Mouse (Mus musculus) heart, embryonic 11.5 days (tissue): ENCODE measurements at regions not wholly inside any gene's neighbourhood (a gene's known extent, or its start where the extent isn't known, plus 50 kb on each side); places are given as distances from the start of the nearest gene placed in this dataset.

Source experiments
- ATAC-seq: fragments of 200-750 bp; cut with Nextera tagmentation; replicated peaks from 2 replicates; pipeline ENCODE4 v1.8.0; 2017; ENCODE audit warnings: moderate library complexity; ENCODE audit not compliant: insufficient number of reproducible peaks, low FRiP score, low TSS enrichment
- H3K27ac ChIP-seq: fragments of 300-500 bp; sonication (generic); 2 replicates; pipeline ENCODE4 v1.5.1; 2014; ENCODE audit warnings: mild to moderate bottlenecking, low read depth, low read length
- H3K27me3 ChIP-seq: fragments of 300-500 bp; sonication (generic); 2 replicates; pipeline ENCODE4 v1.6.1; 2014; ENCODE audit warnings: mild to moderate bottlenecking, low read length, mixed read lengths; ENCODE audit not compliant: control insufficient read depth, insufficient read depth
- H3K36me3 ChIP-seq: fragments of 300-500 bp; sonication (generic); 2 replicates; pipeline ENCODE4 v1.6.1; 2014; ENCODE audit warnings: mild to moderate bottlenecking, low read length, moderate library complexity, mixed read lengths; ENCODE audit not compliant: control insufficient read depth, insufficient read depth
- H3K4me1 ChIP-seq: fragments of 300-500 bp; sonication (generic); 2 replicates; pipeline ENCODE4 v1.6.1; 2014; ENCODE audit warnings: low read length; ENCODE audit not compliant: control insufficient read depth, insufficient read depth
- H3K4me2 ChIP-seq: fragments of 300-500 bp; sonication (generic); 2 replicates; pipeline ENCODE4 v1.6.1; 2014; ENCODE audit warnings: mild to moderate bottlenecking, moderate library complexity
- H3K4me3 ChIP-seq: fragments of 300-500 bp; sonication (generic); 2 replicates; pipeline ENCODE4 v1.5.1; 2014; ENCODE audit warnings: low read depth, low read length
- H3K9ac ChIP-seq: fragments of 300-500 bp; sonication (generic); 2 replicates; pipeline ENCODE4 v1.6.1; 2014; ENCODE audit warnings: mild to moderate bottlenecking, low read depth, low read length, moderate library complexity
- H3K9me3 ChIP-seq: fragments of 300-500 bp; sonication (generic); replicated peaks from 2 replicates; pipeline ENCODE4 v1.6.1; 2016; ENCODE audit warnings: low read length; ENCODE audit not compliant: control insufficient read depth
- WGBS: fragments of 180-500 bp; shearing (Covaris S2); extraction: QIAGEN DNeasy Blood & Tissue Kit; methylation state at CpG from one replicate; pipeline ENCODE4 v1.1.7; 2014; ENCODE audit not compliant: insufficient replicate concordance; 5-methylcytosine and 5-hydroxymethylcytosine counted together

- no peak overlapping the region for H3K9ac ChIP-seq
- no peak overlapping the region for H3K4me3 ChIP-seq
- H3K9me3 ChIP-seq = no peaks in the 10 kb centered on the region
- H3K4me2 ChIP-seq = no peak overlapping the region
- WGBS = 68% methylated on average over 3 of the region's 3 CpGs
- no peaks in the 10 kb centered on the region for H3K4me1 ChIP-seq
- no peaks in the 10 kb centered on the region for H3K36me3 ChIP-seq
- peaks cover 15% of the 10 kb centered on the region for H3K27me3 ChIP-seq
- ATAC-seq = no peak
- H3K27ac ChIP-seq = no peak overlapping the region
Measured at GRCm38 (mm10) chr13:31078751-31079150, 104.7 kb downstream of the Gm5447 start.

GRCm38 (mm10) chr13:31080215-31080614, 106.2 kb downstream of the Gm5447 start:
- Histone ChIP-seq H3K4me3 (no peak overlapping the region), H3K27me3 (peaks cover 20% of the 10 kb centered on the region), H3K4me1 (no peaks in the 10 kb centered on the region), H3K27ac (no peak overlapping the region), H3K9ac (no peak overlapping the region), H3K36me3 (no peaks in the 10 kb centered on the region), H3K9me3 (no peaks in the 10 kb centered on the region), H3K4me2 (no peak overlapping the region)
- no peak for ATAC-seq
- 25% methylated on average over 4 of the region's 4 CpGs for WGBS

GRCm38 (mm10) chr13:31082448-31083140, 108.6 kb downstream of the Gm5447 start:
- Histone ChIP-seq H3K27me3 (peaks cover 20% of the 10 kb centered on the region), H3K27ac (no peak overlapping the region), H3K4me2 (no peak overlapping the region), H3K9ac (no peak overlapping the region), H3K9me3 (no peaks in the 10 kb centered on the region), H3K36me3 (no peaks in the 10 kb centered on the region), H3K4me1 (no peaks in the 10 kb centered on the region), H3K4me3 (no peak overlapping the region)
- ATAC-seq = no peak
- 34% methylated on average over 13 of the region's 13 CpGs for WGBS

- Histone ChIP-seq H3K4me1 (no peaks in the 10 kb centered on the region), H3K27ac (no peak overlapping the region), H3K9me3 (no peaks in the 10 kb centered on the region), H3K36me3 (no peaks in the 10 kb centered on the region), H3K4me3 (no peak overlapping the region), H3K4me2 (no peak overlapping the region), H3K27me3 (no peaks in the 10 kb centered on the region), H3K9ac (no peak overlapping the region)
- WGBS = 58% methylated on average over 2 of the region's 2 CpGs
- no peak for ATAC-seq
Measured at GRCm38 (mm10) chr13:31101051-31101450, 127.0 kb downstream of the Gm5447 start.

- 68% methylated on average over 2 of the region's 2 CpGs for WGBS
- Histone ChIP-seq H3K27ac (no peak overlapping the region), H3K4me2 (no peak overlapping the region), H3K4me1 (no peaks in the 10 kb centered on the region), H3K9me3 (no peaks in the 10 kb centered on the region), H3K4me3 (no peak overlapping the region), H3K36me3 (no peaks in the 10 kb centered on the region), H3K27me3 (no peaks in the 10 kb centered on the region), H3K9ac (no peak overlapping the region)
- ATAC-seq = no peak
Measured at GRCm38 (mm10) chr13:31107434-31107833, 133.4 kb downstream of the Gm5447 start.

- 56% methylated on average over 2 of the region's 2 CpGs for WGBS
Measured at GRCm38 (mm10) chr13:31109231-31109630, 135.2 kb downstream of the Gm5447 start.

GRCm38 (mm10) chr13:31122689-31123088, 148.7 kb downstream of the Gm5447 start:
- no peaks in the 10 kb centered on the region for H3K36me3 ChIP-seq
- no peak overlapping the region for H3K4me3 ChIP-seq
- no peaks in the 10 kb centered on the region for H3K27me3 ChIP-seq
- ATAC-seq = no peak
- no peaks in the 10 kb centered on the region for H3K4me1 ChIP-seq
- no peak overlapping the region for H3K4me2 ChIP-seq
- no peak overlapping the region for H3K27ac ChIP-seq
- WGBS = 67% methylated on average over 2 of the region's 2 CpGs
- H3K9me3 ChIP-seq = no peaks in the 10 kb centered on the region
- no peak overlapping the region for H3K9ac ChIP-seq

More at GRCm38 (mm10) chr13:31109231-31109630, 135.2 kb downstream of the Gm5447 start:
- ATAC-seq = no peak
- Histone ChIP-seq H3K27ac (no peak overlapping the region), H3K4me1 (no peaks in the 10 kb centered on the region), H3K4me3 (no peak overlapping the region), H3K9ac (no peak overlapping the region), H3K9me3 (no peaks in the 10 kb centered on the region), H3K36me3 (no peaks in the 10 kb centered on the region), H3K4me2 (no peak overlapping the region), H3K27me3 (no peaks in the 10 kb centered on the region)

GRCm38 (mm10) chr13:31124547-31125216, 150.7 kb downstream of the Gm5447 start:
- no peaks in the 10 kb centered on the region for H3K4me1 ChIP-seq
- WGBS = 59% methylated on average over 4 of the region's 4 CpGs
- no peak for ATAC-seq

GRCm38 (mm10) chr13:31132501-31132900, 158.5 kb downstream of the Gm5447 start:
- H3K4me3 ChIP-seq = no peak overlapping the region
- H3K4me2 ChIP-seq = no peak overlapping the region
- H3K27me3 ChIP-seq = no peaks in the 10 kb centered on the region
- no peak overlapping the region for H3K9ac ChIP-seq
- ATAC-seq = no peak
- H3K9me3 ChIP-seq = no peaks in the 10 kb centered on the region
- no peak overlapping the region for H3K27ac ChIP-seq
- no peaks in the 10 kb centered on the region for H3K4me1 ChIP-seq
- WGBS = 84% methylated on average over 5 of the region's 5 CpGs
- H3K36me3 ChIP-seq = no peaks in the 10 kb centered on the region

More at GRCm38 (mm10) chr13:31124547-31125216, 150.7 kb downstream of the Gm5447 start:
- H3K27ac ChIP-seq = no peak overlapping the region
- H3K4me2 ChIP-seq = no peak overlapping the region
- H3K9ac ChIP-seq = no peak overlapping the region
- no peaks in the 10 kb centered on the region for H3K27me3 ChIP-seq
- H3K4me3 ChIP-seq = no peak overlapping the region
- no peaks in the 10 kb centered on the region for H3K9me3 ChIP-seq
- H3K36me3 ChIP-seq = no peaks in the 10 kb centered on the region
